Mouse (Mus musculus) limb, embryonic 10.5 days (tissue): ENCODE data around the gene Ccnd3. TPM values are rescaled to one million over a fixed set of nuclear protein-coding genes. Genes with fewer than 3 reads are reported as not detected.
A peak's percentile ranks its signal among the peaks of the same experiment; 100 is the strongest.

ENCODE experiments used
- DNase-seq: peaks from one replicate; pipeline ENCODE4 v3.0.0-alpha.2; 2017; ENCODE audit warnings: low spot score
- H3K27ac ChIP-seq: fragments of 300-500 bp; sonication (generic); 2 replicates; pipeline ENCODE4 v1.5.1; 2016; ENCODE audit warnings: mild to moderate bottlenecking
- H3K27me3 ChIP-seq: fragments of 300-500 bp; sonication (generic); 2 replicates; pipeline ENCODE4 v1.6.1; 2016; ENCODE audit warnings: low read depth, mild to moderate bottlenecking; ENCODE audit not compliant: poor library complexity, severe bottlenecking
- H3K36me3 ChIP-seq: fragments of 300-500 bp; sonication (generic); 2 replicates; pipeline ENCODE4 v1.6.1; 2016; ENCODE audit warnings: mild to moderate bottlenecking, moderate library complexity
- H3K4me1 ChIP-seq: fragments of 300-500 bp; sonication (generic); 2 replicates; pipeline ENCODE4 v1.6.1; 2016
- H3K4me3 ChIP-seq: fragments of 300-500 bp; sonication (generic); 2 replicates; pipeline ENCODE4 v1.5.1; 2016; ENCODE audit warnings: mild to moderate bottlenecking, moderate library complexity
- H3K9me3 ChIP-seq: fragments of 300-500 bp; sonication (generic); replicated peaks from 2 replicates; pipeline ENCODE4 v1.6.1; 2016; ENCODE audit warnings: mild to moderate bottlenecking
- WGBS: fragments of 180-500 bp; shearing (Covaris S2); methylation state at CpG from one replicate; pipeline ENCODE4 v1.1.7; 2016; 5-methylcytosine and 5-hydroxymethylcytosine counted together
- polyA plus RNA-seq: library from polyadenylated mRNA; unstranded; fragments of >200 nt; fragmentation: Nextera tagmentation; extraction: Ambion mirVana; gene quantifications from 2 replicates; pipeline ENCODE4 v1.2.1, GENCODE M21; 2016

Gene Ccnd3
- polyA plus RNA-seq, 1 experiment from 2014 or later: 405 TPM

DNA sequence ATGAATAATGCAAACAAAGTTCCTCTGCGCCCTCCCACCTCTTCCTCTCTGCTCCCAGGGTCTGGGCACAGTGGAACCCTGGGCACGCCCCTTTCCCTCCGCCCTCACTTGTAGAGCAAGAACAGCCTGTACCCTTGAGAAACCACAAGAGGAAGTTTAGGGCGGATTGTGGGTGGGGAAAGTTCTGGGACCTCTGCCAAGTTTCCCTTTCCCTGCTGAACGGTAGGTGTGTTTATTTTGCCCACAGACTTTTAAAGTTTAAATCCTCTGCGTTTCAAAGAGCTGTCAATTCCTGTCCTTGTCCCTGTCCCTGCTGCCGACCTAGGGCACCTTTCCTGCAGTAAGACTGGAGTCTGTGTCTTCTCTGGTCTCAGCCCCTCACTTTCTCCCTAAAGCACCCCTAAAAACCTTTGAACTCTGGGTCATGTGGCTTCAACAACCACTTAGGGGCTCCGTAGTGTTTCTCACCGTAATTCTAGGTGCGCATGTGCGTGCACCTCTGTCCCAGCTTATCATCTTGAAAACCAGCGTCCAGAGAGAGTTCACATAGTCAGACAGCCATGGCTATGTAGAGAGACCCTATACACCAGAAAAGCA is 3.3 kb downstream of the Ccnd3 start:
- WGBS: 62% methylated on average over 12 of the region's 12 CpGs
- H3K27ac ChIP-seq: peak overlapping the region; percentile 71; the same call in 1 of the 2 replicates
- H3K27me3 ChIP-seq: no peaks in the 10 kb centered on the region
- no peak for DNase-seq
- H3K36me3 ChIP-seq: no peaks in the 10 kb centered on the region
- H3K4me1 ChIP-seq: peaks cover 51% of the 10 kb centered on the region
- H3K9me3 ChIP-seq: no peaks in the 10 kb centered on the region
- H3K4me3 ChIP-seq: peak overlapping the region; percentile 6; the same call in 1 of the 2 replicates

DNA sequence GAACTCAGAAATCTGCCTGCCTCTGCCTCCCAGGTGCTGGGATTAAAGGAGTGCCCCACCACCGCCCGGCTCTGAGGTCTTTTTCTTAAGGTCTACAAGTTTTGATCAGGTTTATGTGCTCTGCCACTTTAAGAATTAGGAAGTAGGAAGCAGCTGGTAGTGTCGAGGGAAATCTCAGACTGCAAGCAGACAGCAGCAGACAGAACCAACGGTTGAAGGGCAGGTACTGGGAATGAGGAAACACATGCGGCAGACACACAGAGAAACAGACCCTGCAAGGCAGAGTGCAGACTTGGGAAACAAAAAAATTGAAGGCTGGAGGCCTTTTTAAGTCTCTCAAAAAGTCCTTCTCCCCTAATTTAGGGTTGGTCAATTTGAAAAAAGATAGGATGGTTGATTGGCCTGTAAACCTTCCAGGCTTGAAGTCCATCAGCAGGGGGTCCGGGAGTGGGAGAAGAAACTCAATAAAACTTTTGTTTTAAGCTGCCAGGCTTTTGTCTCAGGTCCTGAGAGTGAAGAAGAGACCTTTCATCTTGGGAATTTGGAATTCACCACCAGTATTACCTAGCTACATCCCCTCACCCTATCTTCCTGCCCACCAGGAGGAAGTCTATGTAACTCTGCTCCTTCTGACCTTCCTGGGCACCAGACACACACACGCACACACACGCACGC is 4.3 kb downstream of the Ccnd3 start:
- no peak overlapping the region for H3K4me3 ChIP-seq
- H3K4me1 ChIP-seq: peaks cover 53% of the 10 kb centered on the region
- H3K9me3 ChIP-seq: no peaks in the 10 kb centered on the region
- H3K27ac ChIP-seq: no peak overlapping the region
- H3K36me3 ChIP-seq: no peaks in the 10 kb centered on the region
- WGBS: 60% methylated on average over 9 of the region's 9 CpGs
- DNase-seq: no peak
- no peaks in the 10 kb centered on the region for H3K27me3 ChIP-seq

DNA sequence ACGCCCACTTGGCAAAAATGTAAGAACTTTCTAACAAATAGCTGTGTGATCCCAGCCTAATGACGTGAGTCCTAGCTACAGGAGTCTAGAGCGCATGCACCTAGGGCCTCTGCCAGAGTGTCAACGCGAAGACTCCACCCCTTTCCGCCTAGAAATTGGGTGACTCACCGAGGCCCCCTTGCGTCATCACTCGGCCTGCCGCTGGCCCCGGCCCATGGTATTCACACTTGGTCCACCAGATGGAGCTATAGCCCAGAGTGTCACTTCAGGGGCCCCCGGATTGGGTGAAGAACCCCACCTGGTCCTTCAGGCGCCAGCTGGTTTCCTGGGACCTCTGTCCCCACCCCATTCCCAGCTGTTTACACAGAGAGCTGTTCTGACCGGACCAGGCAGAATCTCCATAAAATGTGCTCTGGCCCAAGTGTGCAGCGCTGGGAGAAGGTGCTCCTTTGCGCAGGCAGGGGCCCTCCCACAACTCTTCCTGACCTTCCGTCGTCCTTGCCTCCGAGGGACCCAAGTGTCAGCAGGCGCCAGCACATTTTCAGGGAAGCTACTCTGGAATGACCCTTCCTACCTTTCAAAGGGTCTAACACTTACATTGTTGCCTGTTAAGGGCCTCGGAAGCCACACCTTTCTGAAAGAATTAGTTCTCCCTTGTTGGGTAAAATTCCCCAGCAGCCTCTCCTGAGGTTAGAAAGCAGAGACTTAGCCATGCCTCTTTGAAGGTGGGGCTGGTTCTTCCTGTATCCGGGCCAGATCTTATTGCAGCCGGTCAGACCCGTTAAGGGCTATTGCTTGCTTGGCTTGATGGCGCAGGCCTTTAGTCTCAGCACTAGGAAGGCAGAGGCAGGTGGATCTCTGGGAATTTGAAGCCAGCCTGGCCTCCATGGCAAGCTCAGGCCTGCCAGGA is 6.5 kb downstream of the Ccnd3 start:
- Histone ChIP-seq H3K9me3 (no peaks in the 10 kb centered on the region), H3K27ac (peak overlapping the region; percentile 79), H3K36me3 (peaks cover 3% of the 10 kb centered on the region; the same call in 1 of the 2 replicates), H3K4me3 (peak overlapping the region; percentile 35), H3K27me3 (no peaks in the 10 kb centered on the region), H3K4me1 (peaks cover 32% of the 10 kb centered on the region)
- WGBS: 14% methylated on average over 25 of the region's 25 CpGs
- peak; percentile 96 for DNase-seq

DNA sequence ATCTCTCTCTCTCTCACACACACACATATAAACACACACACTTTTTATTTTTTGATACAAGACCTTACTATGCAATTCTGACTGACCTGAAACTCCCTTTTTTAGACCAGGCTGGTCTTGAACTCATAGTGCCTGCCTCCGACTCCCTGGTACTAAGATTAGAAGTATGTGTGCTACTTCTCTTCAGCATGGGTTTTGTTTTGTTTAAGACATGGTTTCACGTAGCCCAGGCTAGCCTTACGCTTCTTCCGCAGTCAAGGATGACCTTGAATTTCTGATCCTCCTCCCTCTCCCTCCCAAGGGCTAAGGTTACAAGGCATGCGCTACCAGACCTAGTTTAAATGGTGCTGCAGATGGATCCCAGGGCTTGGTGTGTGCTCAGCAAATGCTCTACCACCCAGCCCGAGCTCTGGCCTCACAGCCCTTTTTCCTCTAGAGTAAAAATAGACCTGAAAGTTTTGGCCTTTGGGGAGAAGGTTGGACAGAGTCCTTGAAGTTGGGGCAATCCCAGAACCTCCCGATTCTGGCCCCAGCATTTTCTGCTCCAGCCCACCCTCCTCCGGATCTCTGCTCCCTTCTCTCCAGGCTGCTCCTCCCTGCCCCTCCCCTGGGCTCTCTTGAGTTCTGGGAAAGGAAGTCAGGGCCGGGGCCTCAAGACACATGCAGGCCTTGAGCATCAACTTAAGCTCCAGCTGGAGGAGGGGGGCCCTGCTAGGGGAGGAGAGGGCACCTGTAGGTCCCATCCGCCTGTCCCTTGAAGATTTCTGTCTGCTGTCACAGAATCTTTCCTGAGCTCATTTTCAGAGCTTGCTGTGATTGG is 8.3 kb downstream of the Ccnd3 start:
- Histone ChIP-seq H3K27ac (peak overlapping the region; percentile 44; the same call in 1 of the 2 replicates), H3K4me3 (no peak overlapping the region), H3K27me3 (no peaks in the 10 kb centered on the region), H3K9me3 (no peaks in the 10 kb centered on the region), H3K36me3 (peaks cover 3% of the 10 kb centered on the region; the same call in 1 of the 2 replicates), H3K4me1 (peaks cover 29% of the 10 kb centered on the region)
- DNase-seq: no peak
- 81% methylated on average over 10 of the region's 10 CpGs for WGBS

- Histone ChIP-seq H3K9me3 (no peaks in the 10 kb centered on the region), H3K36me3 (peaks cover 3% of the 10 kb centered on the region; the same call in 1 of the 2 replicates), H3K4me1 (peaks cover 29% of the 10 kb centered on the region), H3K27me3 (no peaks in the 10 kb centered on the region), H3K27ac (no peak overlapping the region), H3K4me3 (no peak overlapping the region)
- WGBS: 91% methylated on average over 7 of the region's 7 CpGs
- DNase-seq: no peak
Measured at GRCm38 (mm10) chr17:47515180-47515844, 10.5 kb downstream of the Ccnd3 start.

DNA sequence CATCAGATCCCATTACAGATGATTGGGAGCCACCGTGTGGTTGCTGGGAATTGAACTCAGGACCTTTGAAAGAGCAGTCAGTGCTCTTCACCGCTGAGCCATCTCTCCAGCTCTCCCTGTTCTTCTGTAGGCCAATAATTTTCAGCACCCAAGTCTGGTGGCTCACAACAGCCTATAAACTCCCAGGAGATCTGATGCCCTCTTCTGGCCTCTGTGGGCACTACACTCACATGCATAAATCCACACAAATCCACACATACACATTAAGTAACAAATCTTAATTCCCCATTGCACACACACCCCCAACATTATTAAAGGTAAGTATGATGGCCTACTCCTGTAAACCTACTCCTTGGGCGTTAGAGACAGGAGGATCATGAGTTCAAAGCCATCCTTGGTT is 11.4 kb downstream of the Ccnd3 start:
- 94% methylated on average over 3 of the region's 3 CpGs for WGBS
- no peak for DNase-seq
- Histone ChIP-seq H3K4me3 (no peak overlapping the region), H3K36me3 (peaks cover 3% of the 10 kb centered on the region; the same call in 1 of the 2 replicates), H3K9me3 (no peaks in the 10 kb centered on the region), H3K27ac (no peak overlapping the region), H3K27me3 (no peaks in the 10 kb centered on the region), H3K4me1 (peaks cover 31% of the 10 kb centered on the region)

- no peaks in the 10 kb centered on the region for H3K9me3 ChIP-seq
- H3K27me3 ChIP-seq: no peaks in the 10 kb centered on the region
- H3K4me1 ChIP-seq: peaks cover 40% of the 10 kb centered on the region
- H3K4me3 ChIP-seq: no peak overlapping the region
- H3K27ac ChIP-seq: peak overlapping the region; percentile 58
- DNase-seq: no peak
- peaks cover 3% of the 10 kb centered on the region; the same call in 1 of the 2 replicates for H3K36me3 ChIP-seq
- WGBS: 58% methylated on average over 8 of the region's 8 CpGs
Measured at GRCm38 (mm10) chr17:47518205-47518604, 13.4 kb downstream of the Ccnd3 start.

DNA sequence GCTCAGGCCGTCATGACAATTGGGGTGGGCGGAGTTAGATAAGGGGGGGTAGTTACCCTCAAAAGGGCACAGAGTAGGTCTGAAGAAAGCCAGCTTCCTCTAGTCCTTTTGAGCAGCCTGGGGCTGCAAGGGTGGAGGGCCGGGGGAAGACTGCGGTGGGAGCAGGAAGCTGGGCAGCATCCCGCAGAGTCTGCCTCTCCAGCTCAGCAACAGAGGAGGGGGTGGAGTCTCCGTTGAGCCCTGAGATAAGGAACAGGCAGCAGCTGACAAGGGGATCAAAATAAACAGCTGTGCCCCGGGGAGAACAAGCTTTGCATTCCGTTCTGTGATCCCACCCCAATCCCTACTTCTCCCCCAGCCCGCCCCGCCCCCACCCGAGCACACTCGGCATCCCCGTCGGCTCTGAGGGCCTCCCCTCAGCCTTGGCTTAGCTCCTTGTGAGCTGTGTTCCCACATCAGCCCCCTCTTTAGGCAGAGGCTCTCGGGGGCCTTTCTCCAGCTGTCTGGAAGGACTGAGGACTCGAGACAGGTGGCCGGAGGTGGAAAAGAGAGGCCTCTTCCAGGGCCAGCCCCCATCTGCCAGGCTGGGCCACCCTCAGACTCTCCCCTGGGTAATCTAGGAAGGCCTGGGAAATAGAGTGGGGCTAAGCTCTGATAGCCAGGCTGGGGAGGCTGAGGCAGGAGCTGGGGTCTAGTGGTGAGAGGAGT is 16.9 kb downstream of the Ccnd3 start:
- peak; percentile 75 for DNase-seq
- H3K36me3 ChIP-seq: no peaks in the 10 kb centered on the region
- peak overlapping the region; percentile 41 for H3K4me3 ChIP-seq
- no peaks in the 10 kb centered on the region for H3K27me3 ChIP-seq
- H3K4me1 ChIP-seq: peaks cover 42% of the 10 kb centered on the region
- H3K27ac ChIP-seq: peak overlapping the region; percentile 85
- 2% methylated on average over 17 of the region's 17 CpGs for WGBS
- H3K9me3 ChIP-seq: no peaks in the 10 kb centered on the region

DNA sequence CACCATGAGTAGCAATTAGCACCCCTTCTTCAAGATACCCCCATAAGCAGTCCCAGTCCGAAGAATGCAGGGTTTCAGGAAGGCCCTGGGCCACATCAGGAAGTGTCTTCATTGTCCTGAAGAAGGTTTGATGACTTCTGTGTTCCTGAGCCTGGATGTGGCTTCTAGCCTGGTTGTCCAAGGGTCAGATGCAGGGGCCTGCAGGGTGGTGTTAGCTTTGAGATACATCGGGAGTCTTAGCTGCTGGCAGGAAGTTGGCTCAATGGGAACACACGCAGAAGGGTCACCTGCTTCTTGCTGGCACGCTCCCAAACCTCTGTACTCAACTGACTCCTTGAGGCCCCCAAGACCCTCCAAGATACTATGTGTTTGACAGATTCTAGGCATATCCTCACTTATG is 17.7 kb downstream of the Ccnd3 start:
- 66% methylated on average over 4 of the region's 4 CpGs for WGBS
- peaks cover 50% of the 10 kb centered on the region for H3K4me1 ChIP-seq
- H3K4me3 ChIP-seq: 0 out of 2 replicates have a peak overlapping the region, but pooled peaks have one; percentile 16
- H3K9me3 ChIP-seq: no peaks in the 10 kb centered on the region
- DNase-seq: no peak
- H3K27ac ChIP-seq: peak overlapping the region; percentile 85
- no peaks in the 10 kb centered on the region for H3K36me3 ChIP-seq
- H3K27me3 ChIP-seq: no peaks in the 10 kb centered on the region

DNA sequence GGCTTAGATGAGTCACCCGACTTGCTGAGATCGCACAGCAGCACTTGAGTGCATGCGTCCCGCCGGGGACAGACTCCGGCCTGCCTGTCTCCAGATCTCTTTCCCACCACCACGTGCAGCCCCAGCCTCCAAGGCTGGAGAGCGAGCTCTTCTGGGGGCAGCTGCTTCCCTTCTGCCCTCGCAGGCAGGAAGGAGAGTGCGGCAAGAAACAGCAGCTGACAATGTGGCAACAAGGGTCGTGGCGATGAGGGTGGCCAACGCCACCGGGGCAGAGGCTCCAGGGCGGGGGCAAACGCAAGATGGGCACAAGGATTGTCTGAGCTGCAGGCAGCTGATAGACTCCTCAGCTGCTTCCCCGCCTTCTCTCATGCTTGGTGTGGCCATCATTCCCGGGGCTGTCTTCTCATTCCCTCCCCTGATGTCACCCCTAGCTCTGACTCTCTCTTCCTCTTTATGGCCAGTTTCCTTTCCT is 18.4 kb downstream of the Ccnd3 start:
- no peak for DNase-seq
- peaks cover 46% of the 10 kb centered on the region for H3K4me1 ChIP-seq

DNA sequence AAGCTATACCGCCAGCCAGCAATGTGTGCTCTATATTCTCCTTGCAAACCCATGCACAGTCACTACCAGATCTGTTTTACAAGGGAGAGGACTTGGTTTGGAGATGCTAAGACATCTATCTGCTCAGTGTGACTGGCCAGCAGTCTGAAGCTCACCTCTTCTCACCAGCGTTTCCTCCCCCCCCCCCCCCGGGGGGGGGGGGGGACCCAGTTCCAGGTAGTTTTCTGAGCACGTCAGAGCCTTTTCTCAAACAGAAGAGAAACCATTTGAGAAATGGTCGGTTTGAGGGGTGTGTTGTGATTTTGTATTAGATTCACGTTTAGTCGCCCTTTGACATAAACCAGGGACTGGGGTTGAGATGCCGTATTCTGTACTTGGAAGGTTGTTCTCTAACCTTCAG is 19.2 kb downstream of the Ccnd3 start:
- peak overlapping the region; percentile 85; the same call in 1 of the 2 replicates for H3K27ac ChIP-seq
- H3K36me3 ChIP-seq: no peaks in the 10 kb centered on the region
- H3K27me3 ChIP-seq: no peaks in the 10 kb centered on the region
- H3K4me1 ChIP-seq: peaks cover 45% of the 10 kb centered on the region
- no peak overlapping the region for H3K4me3 ChIP-seq
- DNase-seq: no peak
- H3K9me3 ChIP-seq: no peaks in the 10 kb centered on the region
- 87% methylated on average over 7 of the region's 8 CpGs for WGBS

More for the DNA sequence above, 18.4 kb downstream of the Ccnd3 start:
- Histone ChIP-seq H3K4me3 (no peak overlapping the region), H3K27ac (peak overlapping the region; percentile 85), H3K27me3 (no peaks in the 10 kb centered on the region), H3K36me3 (no peaks in the 10 kb centered on the region), H3K9me3 (no peaks in the 10 kb centered on the region)
- 75% methylated on average over 18 of the region's 18 CpGs for WGBS
